Mouse (Mus musculus): ENCODE measurements around the gene Nsd1. TPM values are rescaled to one million over a fixed set of nuclear protein-coding genes. Genes with fewer than 3 reads are reported as not detected.

Gene Nsd1
- polyA plus RNA-seq, 1 experiment from 2014 or later, result 81.7 TPM

DNA sequence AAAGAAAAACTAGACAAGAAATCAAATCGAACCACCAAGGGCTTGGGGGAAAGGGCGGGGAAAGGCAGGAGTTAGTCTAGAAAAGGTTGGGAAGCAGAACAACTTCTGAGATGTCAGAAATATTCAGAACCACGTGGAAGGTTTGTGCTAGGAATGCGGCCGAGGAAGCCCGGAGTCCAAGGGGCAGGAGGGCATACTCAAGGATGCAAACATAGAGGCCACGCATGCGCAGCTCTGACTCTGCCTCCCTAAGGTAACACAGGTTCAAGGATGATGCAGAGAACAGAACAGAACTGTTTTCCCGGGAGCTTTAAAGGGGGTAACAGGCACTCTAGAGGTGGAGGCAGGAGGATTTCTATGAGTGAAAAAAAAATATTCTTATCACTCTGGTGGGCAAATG lies 5.8 kb upstream of the Nsd1 start:
- 85% methylated on average over 9 of the region's 9 CpGs for WGBS
- H3K4me3 ChIP-seq, result no peak overlapping the region
- no peak overlapping the region for H3K9ac ChIP-seq (replicated peaks)
- H3K27ac ChIP-seq (replicated peaks), result no peak overlapping the region
- H3K4me1 ChIP-seq, result 0 out of 2 replicates have a peak, but pooled peaks cover 3% of the 10 kb centered on the region
- H3K9me3 ChIP-seq, result no peaks in the 10 kb centered on the region
- no peak overlapping the region for H3K4me2 ChIP-seq (replicated peaks)
- ATAC-seq (ENCODE audit: low FRiP score, low read depth), result no peak
- H3K36me3 ChIP-seq, result no peaks in the 10 kb centered on the region
- peaks cover 11% of the 10 kb centered on the region; the same call in 1 of the 2 replicates for H3K27me3 ChIP-seq

DNA sequence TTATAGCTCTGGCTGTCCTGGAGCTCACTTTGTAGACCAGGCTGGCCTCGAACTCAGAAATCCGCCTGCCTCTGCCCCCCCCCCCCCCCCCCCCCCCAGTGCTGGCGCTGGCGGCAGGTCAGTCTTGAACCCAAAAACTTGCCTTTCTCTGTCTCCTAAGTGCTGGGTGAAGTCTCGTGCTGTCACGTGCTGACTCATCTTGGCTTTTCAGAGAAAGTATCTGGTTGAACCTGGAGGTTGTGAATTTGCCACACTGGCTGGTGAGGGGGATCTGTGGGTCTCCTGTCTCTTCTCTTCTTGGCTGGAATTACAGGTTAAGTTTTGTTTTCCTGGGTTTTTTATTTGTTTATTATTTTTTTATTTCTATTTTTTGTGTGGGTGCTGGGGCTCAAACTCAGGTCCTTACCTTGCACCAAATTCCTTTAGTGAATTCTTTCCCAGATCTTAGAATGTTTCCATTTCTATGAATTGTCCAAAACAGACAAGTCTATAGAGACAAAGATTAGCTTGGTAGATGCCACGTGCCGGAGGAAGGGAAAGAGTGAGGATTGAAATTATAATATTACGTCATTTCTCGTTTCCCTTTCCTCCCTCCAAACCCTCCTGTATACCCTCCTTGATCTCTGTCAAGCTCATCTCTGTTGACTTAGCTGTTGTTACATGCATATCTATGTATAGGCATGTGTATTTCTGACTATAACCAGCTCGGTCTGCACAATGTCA lies 4.8 kb upstream of the Nsd1 start:
- H3K27ac ChIP-seq (replicated peaks), result no peak overlapping the region
- H3K27me3 ChIP-seq, result peaks cover 11% of the 10 kb centered on the region; the same call in 1 of the 2 replicates
- H3K9ac ChIP-seq (replicated peaks), result no peak overlapping the region
- no peaks in the 10 kb centered on the region for H3K36me3 ChIP-seq
- no peak for ATAC-seq (ENCODE audit: low FRiP score, low read depth)
- WGBS, result 87% methylated on average over 7 of the region's 11 CpGs
- no peak overlapping the region for H3K4me3 ChIP-seq
- peaks cover 6% of the 10 kb centered on the region for H3K4me1 ChIP-seq
- H3K9me3 ChIP-seq, result no peaks in the 10 kb centered on the region
- H3K4me2 ChIP-seq (replicated peaks), result no peak overlapping the region

DNA sequence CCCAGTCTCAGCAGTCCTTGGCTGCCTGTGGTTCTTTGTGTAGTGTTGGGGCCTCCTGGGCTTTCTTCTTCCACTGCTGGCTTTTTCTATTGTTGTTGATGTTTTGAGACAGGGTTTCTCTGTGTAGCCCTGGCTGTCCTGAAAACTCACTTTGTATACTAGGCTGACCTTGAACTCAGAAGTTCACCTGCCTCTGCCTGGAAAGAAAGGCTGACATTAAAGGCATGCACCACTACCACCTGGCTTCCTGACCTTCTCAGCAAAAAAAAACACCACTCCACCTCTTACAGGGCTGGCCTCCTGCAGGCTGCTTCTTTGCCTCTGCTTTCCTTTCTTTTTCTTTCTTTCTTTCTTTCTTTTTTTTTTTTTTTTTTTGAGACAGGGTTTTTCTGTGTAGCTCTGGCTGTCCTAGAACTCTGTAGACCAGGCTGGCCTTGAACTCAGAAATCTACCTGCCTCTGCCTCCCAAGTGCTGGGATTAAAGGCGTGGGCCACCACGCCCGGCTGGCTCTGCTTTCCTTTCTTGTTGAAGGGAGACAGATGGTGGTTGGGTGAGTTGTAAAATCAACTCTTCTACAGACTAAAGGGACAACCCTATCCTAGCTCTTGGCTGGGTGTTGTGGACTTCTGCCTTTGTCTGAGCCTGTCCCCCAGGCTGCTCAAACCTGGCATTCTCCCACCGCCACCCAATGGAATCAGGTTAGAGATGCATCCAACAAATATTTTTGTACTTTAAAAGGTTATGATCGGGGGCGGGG lies 4.0 kb upstream of the Nsd1 start:
- no peak overlapping the region for H3K9ac ChIP-seq (replicated peaks)
- 95% methylated on average over 6 of the region's 6 CpGs for WGBS
- H3K27me3 ChIP-seq, result peaks cover 11% of the 10 kb centered on the region; the same call in 1 of the 2 replicates
- peaks cover 13% of the 10 kb centered on the region for H3K4me1 ChIP-seq
- no peaks in the 10 kb centered on the region for H3K36me3 ChIP-seq
- no peak overlapping the region for H3K4me2 ChIP-seq (replicated peaks)
- H3K4me3 ChIP-seq, result no peak overlapping the region
- H3K27ac ChIP-seq (replicated peaks), result no peak overlapping the region
- ATAC-seq (ENCODE audit: low FRiP score, low read depth), result no peak
- H3K9me3 ChIP-seq, result no peaks in the 10 kb centered on the region

DNA sequence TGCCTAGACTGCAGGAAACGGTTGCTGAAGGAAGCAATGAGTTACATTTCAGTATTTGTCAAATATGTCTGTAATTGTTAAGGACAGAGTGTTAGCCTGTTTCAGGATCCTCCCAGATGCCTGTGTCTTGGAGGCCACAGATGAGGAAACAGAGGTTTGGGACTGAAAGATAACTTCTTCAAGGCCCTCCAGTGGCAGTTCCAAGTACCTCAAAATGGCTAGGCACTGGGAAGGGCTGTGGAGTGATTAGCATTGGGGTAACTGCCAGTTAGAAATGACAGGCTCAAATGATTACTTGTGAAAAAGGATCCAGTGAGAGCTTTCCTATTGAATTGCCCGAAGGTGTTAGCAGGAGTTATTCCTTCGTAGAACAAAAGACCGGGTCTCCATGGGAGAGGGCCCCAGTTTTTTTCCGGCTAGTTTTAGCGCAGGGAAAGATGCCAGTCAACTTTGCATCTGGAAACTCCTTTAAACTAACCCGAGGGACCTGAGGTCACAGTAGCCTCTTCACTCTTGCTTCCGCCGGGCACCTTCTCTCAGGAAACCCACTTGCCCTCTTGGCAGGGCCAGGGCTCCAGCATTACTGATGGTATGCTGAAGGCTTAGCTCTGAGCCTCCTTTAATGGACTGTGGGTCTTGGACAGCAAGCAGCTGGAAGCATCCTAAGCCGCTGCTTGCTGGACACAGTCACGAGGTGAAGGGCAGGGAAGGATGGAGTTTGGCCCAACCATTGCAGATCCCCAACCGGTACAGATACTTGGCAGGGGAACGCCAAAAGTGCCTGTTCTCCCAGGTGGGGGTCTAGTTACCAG lies 539 bp upstream of the Nsd1 start:
- Histone ChIP-seq H3K27ac (replicated peaks) (no peak overlapping the region), H3K4me1 (peaks cover 33% of the 10 kb centered on the region), H3K36me3 (0 out of 2 replicates have a peak, but pooled peaks cover 8% of the 10 kb centered on the region), H3K4me2 (replicated peaks) (peak overlapping the region; percentile 77; the same call in 1 of the 2 replicates), H3K9ac (replicated peaks) (no peak overlapping the region), H3K4me3 (no peak overlapping the region), H3K9me3 (no peaks in the 10 kb centered on the region), H3K27me3 (peaks cover 11% of the 10 kb centered on the region; the same call in 1 of the 2 replicates)
- ATAC-seq (ENCODE audit: low FRiP score, low read depth), result no peak
- 63% methylated on average over 13 of the region's 13 CpGs for WGBS

DNA sequence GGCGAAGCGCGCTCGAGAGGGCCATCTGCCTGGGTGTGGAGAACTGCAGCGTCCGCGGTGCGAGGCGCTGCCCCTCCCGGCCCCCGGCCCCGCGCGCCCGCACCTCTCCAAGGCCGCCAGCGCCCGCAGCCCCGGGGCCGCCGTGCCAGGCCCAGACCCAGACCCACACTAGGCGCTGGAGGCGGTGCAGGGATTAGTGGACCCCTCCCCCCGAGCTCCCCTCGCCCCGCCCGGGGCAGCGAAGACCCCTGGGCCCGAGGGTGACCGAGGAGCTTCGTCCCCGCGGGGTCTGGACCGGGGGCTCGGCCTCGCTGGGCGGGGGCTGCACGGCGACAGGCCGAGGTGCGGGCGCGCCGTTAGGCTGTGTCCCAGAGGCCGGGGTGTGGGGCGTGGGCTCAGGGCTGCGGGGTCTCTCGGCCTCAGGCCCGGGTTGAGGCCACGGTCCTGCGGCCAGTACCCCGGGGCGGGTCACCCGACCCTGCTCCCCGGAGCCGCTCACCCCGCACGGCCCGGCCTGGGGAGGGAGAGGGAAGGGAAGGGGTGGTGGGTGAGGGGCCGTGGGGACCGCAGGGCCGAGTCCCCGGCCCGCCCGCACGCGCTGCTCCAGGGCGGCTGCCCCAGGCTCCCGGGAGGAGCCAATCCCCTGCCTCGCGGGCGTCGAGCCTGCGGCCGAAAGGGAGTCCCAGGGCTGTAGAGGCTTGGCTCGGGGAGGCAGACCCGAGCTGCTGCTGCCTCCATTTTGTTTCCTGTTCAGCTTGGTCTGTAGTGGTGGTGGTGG lies 800 bp downstream of the Nsd1 start:
- 1% methylated on average over 69 of the region's 77 CpGs for WGBS
- Histone ChIP-seq H3K27me3 (peaks cover 11% of the 10 kb centered on the region; the same call in 1 of the 2 replicates), H3K27ac (replicated peaks) (peak overlapping the region; percentile 99), H3K36me3 (0 out of 2 replicates have a peak, but pooled peaks cover 12% of the 10 kb centered on the region), H3K4me3 (peak overlapping the region; percentile 90), H3K9ac (replicated peaks) (peak overlapping the region; percentile 98), H3K4me1 (peaks cover 42% of the 10 kb centered on the region), H3K9me3 (no peaks in the 10 kb centered on the region), H3K4me2 (replicated peaks) (peak overlapping the region; percentile 77)
- ATAC-seq (ENCODE audit: low FRiP score, low read depth), result peak; percentile 36

DNA sequence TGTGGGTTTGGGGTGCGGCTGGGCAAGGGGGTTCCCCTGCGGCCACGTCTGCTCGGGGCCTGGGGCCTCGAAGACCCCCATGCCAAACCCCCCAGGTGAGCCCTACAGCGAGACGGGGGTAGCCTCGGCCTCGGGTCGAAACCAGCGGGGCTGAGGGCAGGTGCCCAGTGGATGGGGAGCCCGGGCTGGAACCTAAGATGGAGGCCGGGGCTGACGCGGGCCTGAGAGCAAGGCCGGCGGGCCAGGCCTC lies 1.3 kb downstream of the Nsd1 start:
- WGBS, result under 1% methylated on average over 17 of the region's 17 CpGs
- Histone ChIP-seq H3K4me2 (replicated peaks) (peak overlapping the region; percentile 77), H3K4me1 (peaks cover 47% of the 10 kb centered on the region), H3K27me3 (peaks cover 11% of the 10 kb centered on the region; the same call in 1 of the 2 replicates), H3K9me3 (no peaks in the 10 kb centered on the region), H3K4me3 (peak overlapping the region; percentile 90), H3K36me3 (peaks cover 14% of the 10 kb centered on the region; the same call in 1 of the 2 replicates), H3K9ac (replicated peaks) (peak overlapping the region; percentile 98), H3K27ac (replicated peaks) (peak overlapping the region; percentile 99)
- ATAC-seq (ENCODE audit: low FRiP score, low read depth), result peak; percentile 71

DNA sequence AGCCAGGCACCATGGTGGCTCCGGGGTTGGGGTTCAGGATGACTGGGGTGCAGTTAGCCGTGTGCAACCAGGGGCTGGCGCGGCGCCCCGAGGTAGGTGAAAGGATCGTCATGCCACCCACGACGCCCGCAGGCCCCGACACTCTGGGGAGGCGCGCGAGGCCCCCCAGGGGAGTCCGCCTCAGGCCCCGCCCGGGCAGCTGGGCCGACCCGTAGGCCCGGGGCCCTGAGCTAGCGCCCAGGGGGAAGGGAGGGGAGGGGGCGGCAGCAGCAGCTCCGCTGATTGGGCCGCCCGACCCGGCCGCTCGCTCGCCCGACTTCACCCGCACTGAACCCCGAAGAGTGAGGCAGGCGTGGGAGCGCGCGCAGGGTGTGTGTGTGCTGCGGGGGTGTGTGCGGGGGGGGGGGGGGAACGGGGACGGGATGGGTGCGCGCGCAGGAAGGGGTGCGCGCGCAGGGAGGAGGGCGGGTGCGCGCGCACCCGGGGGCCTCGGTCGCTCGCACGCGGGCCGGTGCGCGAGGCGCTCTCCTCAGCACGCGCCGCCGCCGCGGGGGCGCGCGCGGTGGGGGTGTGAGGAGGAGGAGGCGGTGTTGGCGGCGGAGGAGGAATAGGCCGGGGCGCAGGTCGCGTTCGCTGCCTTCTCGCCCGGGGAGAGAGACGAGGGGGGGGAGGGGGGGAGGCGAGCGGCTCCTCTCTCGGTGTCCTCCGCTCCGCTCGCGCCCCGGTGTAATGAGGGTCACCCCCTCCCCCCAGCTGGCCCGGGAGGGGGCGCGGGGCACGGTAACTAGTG lies 1.8 kb downstream of the Nsd1 start:
- Histone ChIP-seq H3K9ac (replicated peaks) (peak overlapping the region; percentile 98), H3K4me2 (replicated peaks) (peak overlapping the region; percentile 77), H3K4me3 (peak overlapping the region; percentile 90), H3K9me3 (no peaks in the 10 kb centered on the region), H3K27me3 (peaks cover 11% of the 10 kb centered on the region; the same call in 1 of the 2 replicates), H3K36me3 (peaks cover 19% of the 10 kb centered on the region), H3K27ac (replicated peaks) (peak overlapping the region; percentile 99), H3K4me1 (peaks cover 53% of the 10 kb centered on the region)
- peak; percentile 83 for ATAC-seq (ENCODE audit: low FRiP score, low read depth)
- under 1% methylated on average over 26 of the region's 93 CpGs for WGBS

DNA sequence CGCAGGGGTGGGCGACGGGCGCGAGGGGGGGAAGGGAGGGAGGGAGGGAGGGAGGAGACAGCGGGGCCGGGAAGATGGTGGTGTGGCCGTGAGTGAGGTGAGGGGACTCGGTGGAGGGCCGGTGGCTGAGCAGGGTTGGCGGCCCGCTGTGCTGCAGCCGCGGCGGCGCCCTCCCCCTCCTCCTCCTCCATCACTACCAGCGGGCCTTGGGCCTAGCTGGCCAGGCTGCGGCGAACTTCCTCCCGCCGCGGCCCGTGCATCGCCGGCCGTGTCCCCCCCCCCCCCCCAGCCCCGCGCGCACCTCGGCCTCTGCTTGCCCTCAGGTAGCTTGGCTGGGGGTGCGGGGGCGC lies 2.4 kb downstream of the Nsd1 start:
- Histone ChIP-seq H3K4me3 (peak overlapping the region; percentile 90), H3K9me3 (no peaks in the 10 kb centered on the region), H3K4me2 (replicated peaks) (peak overlapping the region; percentile 77), H3K27ac (replicated peaks) (peak overlapping the region; percentile 99), H3K4me1 (peaks cover 56% of the 10 kb centered on the region), H3K36me3 (peaks cover 22% of the 10 kb centered on the region), H3K9ac (replicated peaks) (peak overlapping the region; percentile 98), H3K27me3 (peaks cover 11% of the 10 kb centered on the region; the same call in 1 of the 2 replicates)
- 4% methylated on average over 5 of the region's 32 CpGs for WGBS
- peak; percentile 57 for ATAC-seq (ENCODE audit: low FRiP score, low read depth)

DNA sequence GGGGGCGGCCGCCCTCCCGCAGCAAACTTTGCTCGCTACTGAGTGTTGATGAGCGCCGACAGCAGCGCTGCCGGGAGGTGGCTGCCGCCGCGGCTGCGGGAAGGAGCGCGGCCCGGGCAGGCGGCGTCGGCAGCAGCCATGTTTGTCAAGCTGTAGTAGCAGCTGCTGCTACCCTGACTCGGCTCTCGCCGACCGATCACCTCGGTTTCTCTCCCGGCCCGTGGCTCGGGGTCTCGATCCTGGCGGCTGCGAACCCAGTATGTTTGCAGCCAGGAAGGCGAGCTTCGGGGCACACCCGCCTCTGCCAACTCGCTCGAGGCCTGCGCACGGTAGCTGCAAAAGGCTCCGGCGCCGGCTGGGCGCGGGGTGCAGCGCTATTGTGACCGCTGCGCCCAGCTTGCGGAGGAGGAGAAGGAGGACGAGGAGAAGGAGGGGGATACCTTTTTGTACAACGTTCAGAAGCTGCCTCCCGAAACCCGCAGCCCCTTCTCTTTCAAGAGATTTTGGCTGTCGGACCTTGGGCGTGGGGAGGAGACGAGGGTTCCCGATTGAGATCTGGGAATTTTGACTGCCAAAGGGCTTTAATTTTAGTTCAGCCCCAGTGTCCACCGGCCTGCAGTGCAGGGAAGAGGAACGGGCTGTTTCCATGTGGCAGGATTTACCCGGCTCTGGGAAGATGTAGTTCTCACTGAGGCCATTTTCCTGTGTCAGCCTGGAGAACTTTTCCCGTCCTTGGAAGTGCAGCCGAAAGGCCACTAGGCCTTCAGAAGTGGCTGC lies 3.0 kb downstream of the Nsd1 start:
- no peak for ATAC-seq (ENCODE audit: low FRiP score, low read depth)

DNA sequence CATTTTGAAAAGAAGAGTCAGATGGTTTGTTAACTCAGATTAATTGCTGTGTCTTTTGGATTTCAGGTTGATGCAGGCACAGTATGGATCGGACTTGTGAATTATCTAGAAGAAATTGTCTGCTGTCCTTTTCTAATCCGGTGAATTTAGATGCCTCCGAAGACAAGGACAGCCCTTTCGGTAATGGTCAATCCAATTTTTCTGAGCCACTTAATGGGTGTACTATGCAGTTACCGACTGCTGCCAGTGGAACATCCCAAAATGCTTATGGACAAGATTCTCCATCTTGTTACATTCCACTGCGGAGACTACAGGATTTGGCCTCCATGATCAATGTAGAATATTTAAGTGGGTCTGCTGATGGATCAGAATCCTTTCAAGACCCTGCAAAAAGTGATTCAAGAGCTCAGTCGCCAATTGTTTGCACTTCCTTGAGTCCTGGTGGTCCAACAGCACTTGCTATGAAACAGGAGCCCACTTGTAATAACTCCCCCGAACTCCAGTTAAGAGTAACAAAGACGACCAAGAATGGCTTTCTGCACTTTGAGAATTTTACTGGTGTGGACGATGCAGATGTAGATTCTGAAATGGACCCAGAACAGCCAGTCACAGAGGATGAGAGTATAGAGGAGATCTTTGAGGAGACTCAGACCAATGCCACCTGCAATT lies 3.7 kb downstream of the Nsd1 start:
- no peak for ATAC-seq (ENCODE audit: low FRiP score, low read depth)
- Histone ChIP-seq H3K36me3 (peaks cover 31% of the 10 kb centered on the region), H3K4me1 (peaks cover 61% of the 10 kb centered on the region), H3K4me2 (replicated peaks) (peak overlapping the region; percentile 77), H3K27me3 (peaks cover 3% of the 10 kb centered on the region; the same call in 1 of the 2 replicates), H3K9ac (replicated peaks) (peak overlapping the region; percentile 98), H3K9me3 (no peaks in the 10 kb centered on the region), H3K4me3 (peak overlapping the region; percentile 90), H3K27ac (replicated peaks) (peak overlapping the region; percentile 99)
- 59% methylated on average over 10 of the region's 10 CpGs for WGBS

More for the DNA sequence above, 3.0 kb downstream of the Nsd1 start:
- Histone ChIP-seq H3K4me2 (replicated peaks) (peak overlapping the region; percentile 77), H3K36me3 (peaks cover 27% of the 10 kb centered on the region), H3K27me3 (peaks cover 9% of the 10 kb centered on the region; the same call in 1 of the 2 replicates), H3K27ac (replicated peaks) (peak overlapping the region; percentile 99), H3K4me1 (peaks cover 56% of the 10 kb centered on the region), H3K9me3 (no peaks in the 10 kb centered on the region), H3K4me3 (peak overlapping the region; percentile 90), H3K9ac (replicated peaks) (peak overlapping the region; percentile 98)
- WGBS, result under 1% methylated on average over 57 of the region's 58 CpGs

Measured in midbrain, embryonic 12.5 days (tissue).